Mouse (Mus musculus) ES-Bruce4 (cell line): Measurements from ENCODE around the gene Nxf1. TPM values are rescaled to one million over a fixed set of nuclear protein-coding genes. Genes with fewer than 3 reads are reported as not detected.

Experiments used
- H3K27ac ChIP-seq: 2 replicates; pipeline ENCODE4 v1.5.1; 2012; ENCODE audit warnings: low read length, inconsistent platforms; ENCODE audit not compliant: insufficient read depth
- H3K27me3 ChIP-seq: 2 replicates; pipeline ENCODE4 v1.6.1; 2012; ENCODE audit warnings: mild to moderate bottlenecking, low read length, inconsistent platforms; ENCODE audit not compliant: control insufficient read depth, poor library complexity, insufficient read depth, severe bottlenecking
- H3K36me3 ChIP-seq: 2 replicates; pipeline ENCODE4 v1.6.1; 2012; ENCODE audit warnings: inconsistent platforms, mild to moderate bottlenecking, low read length, moderate library complexity; ENCODE audit not compliant: control insufficient read depth, poor library complexity, insufficient read depth, severe bottlenecking
- H3K4me1 ChIP-seq: one replicate; pipeline ENCODE4 v1.8.1; 2011; ENCODE audit warnings: low read length; ENCODE audit not compliant: control insufficient read depth, insufficient read depth
- H3K4me3 ChIP-seq: 2 replicates; pipeline ENCODE4 v1.5.1; 2011; ENCODE audit warnings: low read depth, mild to moderate bottlenecking, low read length
- H3K9ac ChIP-seq: 2 replicates; pipeline ENCODE4 v1.6.1; 2012; ENCODE audit warnings: low read depth, mild to moderate bottlenecking, inconsistent platforms; ENCODE audit not compliant: poor library complexity, severe bottlenecking
- H3K9me3 ChIP-seq: replicated peaks from 2 replicates; pipeline ENCODE4 v1.6.1; 2012; ENCODE audit warnings: mild to moderate bottlenecking, low read length, inconsistent platforms; ENCODE audit not compliant: control insufficient read depth, poor library complexity, insufficient read depth, severe bottlenecking
- CTCF ChIP-seq: IDR thresholded peaks from one replicate; pipeline ENCODE4 v1.8.1; 2011; ENCODE audit warnings: low read depth, low read length
- EP300 ChIP-seq: IDR thresholded peaks from 2 replicates; pipeline ENCODE4 v1.6.1; 2011; ENCODE audit warnings: low read depth, low read length; ENCODE audit not compliant: insufficient read depth
- POLR2A ChIP-seq: IDR thresholded peaks from one replicate; pipeline ENCODE4 v1.8.1; 2011; ENCODE audit warnings: low read length; ENCODE audit not compliant: insufficient read depth
- polyA plus RNA-seq: library from polyadenylated mRNA; stranded (reverse); fragments of >200 nt; gene quantifications from 2 replicates; pipeline ENCODE4 v1.2.4, GENCODE M21; 2011; ENCODE audit warnings: low read depth; ENCODE audit not compliant: missing spikeins, insufficient read depth, insufficient read length

The Nxf1 gene
- polyA plus RNA-seq, 1 experiment = 122 TPM

DNA sequence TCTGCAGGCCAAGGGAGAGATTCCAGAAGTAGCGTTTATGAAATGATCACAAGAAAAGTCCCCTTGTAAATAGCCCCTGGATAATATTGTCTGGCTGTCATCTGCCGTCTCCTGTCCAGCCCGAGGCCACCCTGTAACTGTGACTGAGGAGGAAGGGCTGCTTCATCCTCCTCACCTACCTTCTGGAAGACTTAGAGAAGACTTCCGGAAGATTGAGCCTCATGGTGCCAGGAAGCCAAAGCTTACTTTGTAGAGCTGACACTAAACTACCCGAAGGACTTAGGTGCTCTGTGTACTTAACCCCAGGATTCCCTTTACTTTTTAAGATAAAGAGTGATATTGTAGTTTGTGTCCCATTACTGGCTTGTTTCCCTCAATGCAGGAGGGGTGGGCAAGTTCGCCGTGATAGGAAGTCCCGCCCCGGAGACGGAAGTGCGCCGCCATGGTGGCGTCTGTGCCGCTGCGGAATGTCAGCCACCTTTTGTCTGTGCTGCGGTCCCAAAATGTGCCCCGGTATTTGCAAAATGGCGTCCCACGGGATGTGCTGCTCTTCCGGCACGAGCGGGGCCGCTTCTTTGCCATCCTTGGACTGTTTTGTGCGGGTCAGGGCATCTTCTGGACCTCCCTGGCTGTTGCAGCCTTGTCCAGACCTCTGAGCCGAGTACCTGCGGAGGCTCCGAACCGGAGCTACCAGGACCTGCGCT lies 13.8 kb downstream of the Nxf1 start, which contains the start of gene Tmem223:
Gene Tmem223 (plus strand): TSS at position 430 of the 704 bp plus-strand sequence.
- H3K9ac ChIP-seq = peak within 1 kb of the TSS; percentile 75
- no peaks in the 10 kb centered on the region for H3K9me3 ChIP-seq
- H3K36me3 ChIP-seq = peaks cover 37% of the 10 kb centered on the region
- no peaks in the 10 kb centered on the region for H3K4me1 ChIP-seq
- peak within 1 kb of the TSS; percentile 94 for H3K4me3 ChIP-seq
- TF ChIP-seq POLR2A = peak; percentile 94
- TF ChIP-seq EP300 = no peak
- no peak for TF ChIP-seq CTCF
- H3K27ac ChIP-seq = peak within 1 kb of the TSS; percentile 37
- no peaks in the 10 kb centered on the region for H3K27me3 ChIP-seq

- TF ChIP-seq POLR2A (no peak), EP300 (no peak), CTCF (no peak)
- H3K9me3 ChIP-seq = no peaks in the 10 kb centered on the region
- no peaks in the 10 kb centered on the region for H3K4me1 ChIP-seq
- H3K27ac ChIP-seq = no peak overlapping the region
- peaks cover 19% of the 10 kb centered on the region for H3K36me3 ChIP-seq
- no peaks in the 10 kb centered on the region for H3K27me3 ChIP-seq
- no peak overlapping the region; the same call in 1 of the 2 replicates for H3K9ac ChIP-seq
- no peak overlapping the region for H3K4me3 ChIP-seq
Measured at GRCm38 (mm10) chr19:8772996-8773395, 16.1 kb downstream of the Nxf1 start.

- no peak overlapping the region for H3K27ac ChIP-seq
- H3K9me3 ChIP-seq = no peaks in the 10 kb centered on the region
- TF ChIP-seq CTCF (no peak), POLR2A (no peak), EP300 (no peak)
- peak overlapping the region; percentile 29; the same call in 1 of the 2 replicates for H3K4me3 ChIP-seq
- peak overlapping the region; percentile 84 for H3K9ac ChIP-seq
- H3K36me3 ChIP-seq = peaks cover 20% of the 10 kb centered on the region
- H3K27me3 ChIP-seq = no peaks in the 10 kb centered on the region
- H3K4me1 ChIP-seq = no peaks in the 10 kb centered on the region
Measured at GRCm38 (mm10) chr19:8773409-8773808, 16.5 kb downstream of the Nxf1 start.

DNA sequence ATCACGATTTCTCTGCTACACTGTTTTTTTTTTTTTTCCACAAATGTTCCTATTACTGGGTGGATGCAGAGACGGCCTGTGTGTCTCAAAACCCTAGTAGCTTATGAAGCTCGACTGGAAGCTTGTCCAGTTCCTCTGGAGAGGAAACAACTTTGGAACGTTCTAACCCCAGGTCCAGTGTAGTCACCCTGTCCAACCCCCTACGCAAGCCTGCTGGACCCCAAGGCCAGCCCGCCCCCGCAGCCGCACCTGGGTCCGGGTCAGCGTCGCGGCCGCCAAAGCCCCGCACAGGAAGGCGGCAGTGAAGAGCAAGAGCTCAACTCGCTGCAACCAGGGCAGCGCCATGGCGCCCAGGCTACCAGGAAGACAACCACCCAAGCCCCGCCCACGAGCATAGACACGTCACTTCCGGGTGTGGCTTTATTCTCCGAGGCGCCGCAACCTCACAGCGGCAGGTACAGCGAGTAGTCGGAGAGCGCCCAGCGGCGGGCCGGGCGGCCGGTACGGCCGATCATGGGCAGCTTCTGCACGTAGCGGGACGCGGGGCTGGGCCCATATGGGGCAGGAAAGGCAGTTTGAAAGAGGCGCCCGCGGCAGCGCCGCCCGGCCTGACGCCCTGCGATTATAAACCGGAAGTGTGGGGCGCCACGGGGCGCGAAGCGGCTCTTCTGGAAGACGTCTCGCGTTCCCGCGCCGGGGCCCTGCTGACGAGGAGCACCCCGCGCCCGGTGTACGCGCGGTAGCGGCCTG lies 17.4 kb downstream of the Nxf1 start, which contains the start of gene Tmem179b:
Gene Tmem179b (minus strand): TSS at position 382 of the 750 bp plus-strand sequence.
- H3K9ac ChIP-seq = peak within 1 kb of the TSS; percentile 84
- H3K27ac ChIP-seq = peak within 1 kb of the TSS; percentile 47
- no peaks in the 10 kb centered on the region for H3K9me3 ChIP-seq
- TF ChIP-seq CTCF (no peak), EP300 (0 out of 2 replicates have a peak, but pooled peaks have one; percentile 5), POLR2A (peak; percentile 74)
- H3K36me3 ChIP-seq = peaks cover 15% of the 10 kb centered on the region
- H3K4me1 ChIP-seq = no peaks in the 10 kb centered on the region
- H3K27me3 ChIP-seq = no peaks in the 10 kb centered on the region
- peak within 1 kb of the TSS; percentile 77 for H3K4me3 ChIP-seq

GRCm38 (mm10) chr19:8774951-8775421 lies 18.1 kb downstream of the Nxf1 start:
- Histone ChIP-seq H3K4me1 (no peaks in the 10 kb centered on the region), H3K36me3 (peaks cover 13% of the 10 kb centered on the region), H3K4me3 (peak overlapping the region; percentile 77), H3K9me3 (no peaks in the 10 kb centered on the region), H3K9ac (peak overlapping the region; percentile 84), H3K27me3 (no peaks in the 10 kb centered on the region), H3K27ac (peak overlapping the region; percentile 47)
- TF ChIP-seq CTCF (no peak), POLR2A (no peak), EP300 (no peak)
